Mouse (Mus musculus): ENCODE data around the gene Smarca2.
A peak's percentile ranks its signal among the peaks of the same experiment; 100 is the strongest.

Gene Smarca2

DNA sequence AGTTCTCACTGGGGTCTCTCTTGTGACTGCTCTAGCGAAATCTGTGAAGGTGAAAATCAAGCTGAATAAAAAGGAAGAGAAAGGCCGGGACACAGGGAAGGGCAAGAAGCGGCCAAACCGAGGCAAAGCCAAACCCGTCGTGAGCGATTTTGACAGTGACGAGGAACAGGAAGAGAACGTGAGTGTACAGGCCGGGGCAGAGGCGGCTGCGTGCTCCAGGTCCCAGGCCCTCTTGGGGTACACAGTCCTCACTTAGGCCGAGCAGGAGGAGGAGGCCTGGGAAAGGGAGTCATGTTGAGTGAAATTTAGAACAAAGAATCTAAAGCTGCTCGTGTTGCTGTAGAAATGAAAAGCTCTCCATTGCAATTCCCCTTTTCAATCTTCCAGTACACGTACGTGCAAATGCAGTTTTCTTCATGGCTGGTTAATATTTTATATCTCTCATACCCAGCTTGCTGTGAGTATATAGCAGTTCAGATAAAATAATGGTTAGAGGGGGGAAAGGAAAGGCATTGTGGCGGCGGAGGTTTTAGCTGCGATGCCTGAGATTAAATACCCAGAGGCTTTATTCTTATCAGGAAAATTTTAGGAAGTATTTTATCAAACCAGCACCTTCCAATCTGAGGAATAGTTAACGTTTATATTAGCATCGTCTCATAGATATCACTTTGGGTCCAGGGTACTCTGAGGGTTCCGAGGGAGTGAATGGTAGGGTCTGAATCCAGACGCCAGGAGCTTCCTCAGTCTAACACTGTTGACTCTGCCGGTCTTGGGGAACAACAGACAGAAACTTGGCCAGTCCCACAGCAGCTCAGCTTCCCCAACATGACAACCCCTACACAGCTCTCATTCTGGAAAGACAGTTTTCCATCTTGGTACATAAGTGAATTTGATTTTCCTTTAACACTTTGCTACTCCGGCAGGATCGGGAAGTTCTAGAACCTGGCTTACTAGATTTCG is 171.5 kb downstream of the Smarca2 start:
- no peak for DNase-seq (ENCODE audit: extremely low spot score, low spot score)

GRCm38 (mm10) chr19:26778199-26778598 is 173.3 kb downstream of the Smarca2 start:
- no peak for DNase-seq (ENCODE audit: extremely low spot score, low spot score)

DNA sequence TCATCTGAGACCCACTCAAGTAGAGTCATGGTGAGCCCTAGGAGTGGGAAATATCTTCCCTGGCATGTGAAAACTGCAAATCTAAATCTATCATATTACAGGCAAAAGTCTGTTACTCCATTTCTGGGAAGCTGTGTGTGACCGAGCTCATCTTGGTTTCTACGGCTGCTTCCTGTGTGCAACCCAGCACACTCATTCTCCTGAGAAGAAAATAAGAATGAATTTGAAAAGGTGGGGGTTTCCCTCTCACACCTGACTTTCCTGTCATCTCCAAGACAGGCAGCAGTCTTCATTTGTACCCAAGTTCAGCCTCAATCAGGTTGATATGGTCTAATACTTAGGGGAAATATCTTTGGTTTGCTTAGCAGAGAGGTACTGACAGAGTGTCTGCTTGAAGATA is 176.4 kb downstream of the Smarca2 start:
- DNase-seq (ENCODE audit: extremely low spot score, low spot score) = no peak

GRCm38 (mm10) chr19:26788446-26788845 is 183.6 kb downstream of the Smarca2 start:
- no peak for DNase-seq (ENCODE audit: extremely low spot score, low spot score)

- no peak for DNase-seq (ENCODE audit: extremely low spot score, low spot score)
These were observed 185.8 kb downstream of the Smarca2 start for GRCm38 (mm10) chr19:26790386-26791346.

GRCm38 (mm10) chr19:26794315-26794714 is 189.5 kb downstream of the Smarca2 start:
- DNase-seq (ENCODE audit: extremely low spot score, low spot score) = no peak

- DNase-seq (ENCODE audit: extremely low spot score, low spot score) = no peak
These were observed 191.2 kb downstream of the Smarca2 start for GRCm38 (mm10) chr19:26796006-26796405.

DNA sequence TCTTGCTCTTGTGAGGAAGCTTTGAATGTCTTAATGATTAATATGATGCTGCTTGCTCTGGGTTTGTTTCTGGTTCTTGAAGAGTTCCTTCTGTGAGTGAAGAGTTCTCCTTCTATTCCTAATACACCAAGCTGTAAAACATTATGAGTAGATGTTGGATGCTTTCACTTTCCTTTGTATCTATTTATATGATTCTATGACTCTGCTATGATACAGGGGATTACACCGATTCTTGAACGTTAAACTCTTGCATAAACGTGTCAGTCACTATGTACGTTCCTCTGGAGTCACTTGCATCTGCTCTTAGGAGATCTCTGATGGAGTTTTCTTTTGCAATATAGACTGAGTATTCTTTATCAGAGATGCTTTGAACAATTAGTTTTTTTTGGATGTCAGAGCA is 199.6 kb downstream of the Smarca2 start:
- no peak for DNase-seq (ENCODE audit: extremely low spot score, low spot score)

GRCm38 (mm10) chr19:26814629-26815028 is 209.8 kb downstream of the Smarca2 start:
- DNase-seq (ENCODE audit: extremely low spot score, low spot score) = peak; percentile 33

DNA sequence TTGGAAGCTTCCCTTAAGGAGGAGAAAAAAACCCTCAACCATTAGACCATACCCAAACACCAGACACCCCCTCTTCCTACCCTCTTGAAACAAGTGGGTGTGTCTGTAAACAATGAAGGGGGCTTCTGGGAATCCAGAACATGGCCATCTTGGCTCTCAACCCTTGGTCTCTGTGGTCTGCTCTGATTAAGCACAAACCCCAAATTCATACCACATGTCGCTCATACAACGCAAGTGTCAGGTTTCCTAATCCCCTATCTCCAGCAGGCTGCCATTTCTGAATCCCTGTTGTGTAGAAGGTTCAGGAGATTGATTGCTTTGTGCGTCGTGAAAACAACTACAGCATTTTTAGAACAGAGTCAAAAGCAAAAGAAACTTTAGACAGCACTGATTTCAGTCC is 213.1 kb downstream of the Smarca2 start:
- no peak for DNase-seq (ENCODE audit: extremely low spot score, low spot score)

Data from neural tube, embryonic 10.5 days (tissue).